Mouse (Mus musculus) spleen, adult 2 months (tissue): ENCODE data around the gene Serpine2. TPM values are rescaled to one million over a fixed set of nuclear protein-coding genes. Genes with fewer than 3 reads are reported as not detected.

Source experiments
- DNase-seq, 2 experiments: peaks; one replicate each; pipeline versions ENCODE4 v3.0.0 to v3.0.0-alpha.2; 2012 to 2021; ENCODE audit warnings: low spot score in 2 of 2, low read depth in 1 of 2
- H3K27ac ChIP-seq: fragments of 200-500 bp; 2 replicates; pipeline ENCODE4 v1.5.1; 2012; ENCODE audit warnings: low read length, inconsistent platforms; ENCODE audit not compliant: insufficient read depth
- H3K27me3 ChIP-seq: fragments of 200-500 bp; 2 replicates; pipeline ENCODE4 v1.6.1; 2012; ENCODE audit warnings: mild to moderate bottlenecking, moderate library complexity, low read length, inconsistent platforms; ENCODE audit not compliant: control insufficient read depth, insufficient read depth
- H3K36me3 ChIP-seq: fragments of 200-500 bp; 2 replicates; pipeline ENCODE4 v1.6.1; 2012; ENCODE audit warnings: mild to moderate bottlenecking, low read length, inconsistent platforms; ENCODE audit not compliant: control insufficient read depth, insufficient read depth
- H3K4me1 ChIP-seq: fragments of 200-500 bp; 2 replicates; pipeline ENCODE4 v1.6.1; 2011; ENCODE audit warnings: inconsistent platforms; ENCODE audit not compliant: control insufficient read depth, insufficient read depth, insufficient read length
- H3K4me3 ChIP-seq: fragments of 200-500 bp; 2 replicates; pipeline ENCODE4 v1.5.1; 2011; ENCODE audit warnings: mild to moderate bottlenecking, inconsistent platforms; ENCODE audit not compliant: insufficient read depth, insufficient read length; ENCODE audit errors: extremely low read depth
- CTCF ChIP-seq: fragments of 200-500 bp; IDR thresholded peaks from 2 replicates; pipeline ENCODE4 v1.5.1; 2011; ENCODE audit warnings: mild to moderate bottlenecking, inconsistent platforms; ENCODE audit not compliant: insufficient read depth, insufficient read length, insufficient replicate concordance; ENCODE audit errors: extremely low read depth
- POLR2A ChIP-seq: fragments of 200-500 bp; IDR thresholded peaks from 2 replicates; pipeline ENCODE4 v1.6.1; 2011; ENCODE audit warnings: low read depth, low read length, inconsistent platforms
- WGBS: fragments of 180-500 bp; shearing (Covaris S2); methylation state at CpG from one replicate; pipeline ENCODE4 v1.1.7; 2018; 5-methylcytosine and 5-hydroxymethylcytosine counted together
- polyA plus RNA-seq: library from polyadenylated mRNA; depleted of rRNA; stranded (reverse); fragments of >200 nt; gene quantifications from 2 replicates; pipeline ENCODE4 v1.2.3, GENCODE M21; 2012

The Serpine2 gene
- polyA plus RNA-seq, 1 experiment, result 12.3 TPM

GRCm38 (mm10) chr1:79762282-79763250 is 98.4 kb downstream of the Serpine2 start:
- peak overlapping the region; percentile 96 for H3K4me3 ChIP-seq
- peak overlapping the region; percentile 62 for H3K27ac ChIP-seq
- no peaks in the 10 kb centered on the region for H3K36me3 ChIP-seq
- no peak for DNase-seq
- H3K27me3 ChIP-seq, result no peaks in the 10 kb centered on the region
- TF ChIP-seq POLR2A (no peak), CTCF (no peak)
- 14% methylated on average over 16 of the region's 16 CpGs for WGBS
- H3K4me1 ChIP-seq, result peaks cover 14% of the 10 kb centered on the region

DNA sequence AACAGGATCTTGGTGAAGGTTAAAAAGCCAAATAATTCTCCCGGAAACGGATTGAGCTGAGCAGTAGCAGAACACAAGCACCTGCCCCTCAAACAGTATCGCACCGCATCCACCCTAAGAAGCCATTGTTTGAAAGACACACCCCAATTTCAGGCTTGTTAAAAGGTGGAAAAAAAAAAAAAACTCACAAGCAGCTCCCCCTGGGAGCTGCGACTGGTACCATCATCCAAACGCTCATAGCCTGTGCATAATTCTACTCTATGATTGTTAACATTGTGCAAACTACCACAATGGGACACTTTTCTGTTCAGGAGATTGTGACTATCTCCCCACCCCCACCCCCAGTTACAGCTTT is 99.1 kb downstream of the Serpine2 start:
- WGBS, result 5% methylated on average over 6 of the region's 6 CpGs
- peak overlapping the region; percentile 62; the same call in 1 of the 2 replicates for H3K27ac ChIP-seq
- H3K27me3 ChIP-seq, result no peaks in the 10 kb centered on the region
- peaks cover 14% of the 10 kb centered on the region for H3K4me1 ChIP-seq
- TF ChIP-seq POLR2A (no peak), CTCF (no peak)
- DNase-seq, result no peak
- H3K36me3 ChIP-seq, result no peaks in the 10 kb centered on the region
- peak overlapping the region; percentile 96 for H3K4me3 ChIP-seq

DNA sequence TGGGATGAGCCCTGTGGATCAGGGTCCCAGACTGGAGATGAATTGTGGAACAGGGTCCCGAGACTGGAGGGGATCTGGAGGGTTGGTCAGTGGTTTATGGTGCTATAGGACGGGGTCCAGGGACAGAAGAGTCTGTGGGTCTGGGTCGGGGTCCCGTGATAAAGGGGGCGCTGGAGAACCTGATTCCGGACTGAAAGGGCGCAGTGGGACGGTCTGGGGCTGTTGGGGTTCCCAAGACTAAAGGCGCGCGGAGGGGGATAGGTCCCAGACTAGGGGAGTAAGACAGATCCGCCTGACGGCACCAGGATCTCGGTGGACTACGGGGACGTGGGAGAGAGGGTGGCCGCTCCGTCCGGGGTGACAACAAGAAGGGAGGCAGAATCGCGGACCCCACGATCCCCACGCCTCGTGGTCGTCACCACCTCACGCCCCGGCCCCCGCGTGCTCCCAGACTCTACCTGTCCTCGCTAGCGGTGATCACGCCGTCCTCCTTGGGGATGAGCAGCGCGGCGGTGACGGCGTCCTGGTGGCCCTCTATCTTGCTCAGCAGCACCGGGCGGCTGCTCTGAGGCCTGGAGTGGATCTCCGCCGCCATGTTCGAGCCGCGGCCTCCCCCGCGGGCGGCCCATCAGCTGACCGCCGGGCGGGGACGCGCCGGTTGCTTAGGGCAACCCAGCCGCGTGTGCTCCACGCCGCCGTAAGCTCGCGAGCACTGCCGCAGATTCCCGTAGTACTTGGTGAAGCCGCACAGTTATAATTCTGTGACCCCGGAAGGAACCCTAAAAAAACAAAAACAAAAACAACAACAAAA is 99.7 kb downstream of the Serpine2 start:
- Histone ChIP-seq H3K36me3 (no peaks in the 10 kb centered on the region), H3K27ac (peak overlapping the region; percentile 74), H3K4me3 (peak overlapping the region; percentile 96), H3K27me3 (no peaks in the 10 kb centered on the region), H3K4me1 (peaks cover 16% of the 10 kb centered on the region)
- 2% methylated on average over 65 of the region's 65 CpGs for WGBS
- DNase-seq, result peak; percentile 64 to 74
- TF ChIP-seq CTCF (no peak), POLR2A (0 out of 2 replicates have a peak, but pooled peaks have one; percentile 40)

- no peak for TF ChIP-seq POLR2A
- no peak for TF ChIP-seq CTCF
- Histone ChIP-seq H3K36me3 (no peaks in the 10 kb centered on the region), H3K27ac (no peak overlapping the region), H3K4me1 (peaks cover 14% of the 10 kb centered on the region), H3K27me3 (no peaks in the 10 kb centered on the region), H3K4me3 (peak overlapping the region; percentile 96)
- 18% methylated on average over 11 of the region's 11 CpGs for WGBS
- DNase-seq, result no peak
Measured at GRCm38 (mm10) chr1:79760656-79761055, 100.3 kb downstream of the Serpine2 start.

DNA sequence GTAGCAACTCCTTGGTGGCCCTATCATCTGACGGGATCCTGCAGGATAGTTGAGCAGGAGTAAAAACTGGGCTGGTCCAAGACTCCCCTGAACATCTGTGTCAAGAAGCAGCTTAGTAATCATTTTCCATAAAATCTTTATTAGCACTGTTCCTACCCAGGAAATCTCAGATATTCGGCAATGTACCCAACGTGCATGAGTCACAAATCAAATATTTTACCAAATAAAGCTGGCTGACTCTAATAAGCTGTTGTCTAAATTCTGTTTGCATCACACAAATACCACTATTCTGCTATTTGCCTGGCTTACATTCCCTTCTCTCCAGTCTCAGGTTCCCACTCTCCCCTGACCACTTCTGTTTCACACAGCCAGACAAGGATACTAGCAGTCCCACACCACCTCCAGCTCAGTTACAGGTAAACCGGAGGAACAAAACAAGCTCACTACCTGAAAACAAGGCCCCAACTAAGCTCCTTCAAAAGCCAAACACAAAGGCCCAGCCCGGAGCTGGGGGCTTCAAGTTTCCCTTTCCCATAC is 101.5 kb downstream of the Serpine2 start:
- peaks cover 13% of the 10 kb centered on the region for H3K4me1 ChIP-seq
- no peak overlapping the region for H3K4me3 ChIP-seq
- no peak for DNase-seq
- H3K27ac ChIP-seq, result no peak overlapping the region
- TF ChIP-seq POLR2A, result no peak
- TF ChIP-seq CTCF, result no peak
- no peaks in the 10 kb centered on the region for H3K27me3 ChIP-seq
- WGBS, result 81% methylated on average over 5 of the region's 5 CpGs
- no peaks in the 10 kb centered on the region for H3K36me3 ChIP-seq

- no peaks in the 10 kb centered on the region for H3K27me3 ChIP-seq
- H3K4me1 ChIP-seq, result peaks cover 13% of the 10 kb centered on the region
- 80% methylated on average over 2 of the region's 2 CpGs for WGBS
- no peak overlapping the region for H3K27ac ChIP-seq
- no peak overlapping the region for H3K4me3 ChIP-seq
- H3K36me3 ChIP-seq, result no peaks in the 10 kb centered on the region
- DNase-seq, result no peak
- TF ChIP-seq POLR2A (no peak), CTCF (no peak)
Measured at GRCm38 (mm10) chr1:79759006-79759405, 102.0 kb downstream of the Serpine2 start.
